Mouse (Mus musculus) ES-E14 (cell line): ENCODE measurements at regions not wholly inside any gene's neighbourhood (a gene's known extent, or its start where the extent isn't known, plus 50 kb on each side); places are given as distances from the start of the nearest gene placed in this dataset.

Source experiments
- CHD2 ChIP-seq: IDR thresholded peaks from 2 replicates; pipeline ENCODE4 v1.6.1; 2014; ENCODE audit warnings: mild to moderate bottlenecking, low read depth, low read length, inconsistent platforms
- HCFC1 ChIP-seq: IDR thresholded peaks from 2 replicates; pipeline ENCODE4 v1.6.1; 2012; ENCODE audit warnings: low read length, inconsistent platforms, borderline replicate concordance; ENCODE audit not compliant: insufficient read depth
- MAFK ChIP-seq: IDR thresholded peaks from 2 replicates; pipeline ENCODE4 v1.6.1; 2014; ENCODE audit warnings: mild to moderate bottlenecking, low read depth, low read length, inconsistent platforms; ENCODE audit not compliant: insufficient read depth
- ZC3H11A ChIP-seq: IDR thresholded peaks from 2 replicates; pipeline ENCODE4 v1.6.1; 2012; ENCODE audit warnings: low read depth, mild to moderate bottlenecking, inconsistent platforms, low read length, borderline replicate concordance
- ZNF384 ChIP-seq: IDR thresholded peaks from 2 replicates; pipeline ENCODE4 v1.6.1; 2012; ENCODE audit warnings: low read depth, low read length, inconsistent platforms

- TF ChIP-seq CHD2, result no peak
- TF ChIP-seq MAFK, result no peak
- no peak for TF ChIP-seq HCFC1
- no peak for TF ChIP-seq ZC3H11A
- no peak for TF ChIP-seq ZNF384
These were observed 191.3 kb downstream of the Sox9 start for GRCm38 (mm10) chr11:112973286-112973685.
